Mouse (Mus musculus): Measurements from ENCODE around the gene 1700019A02Rik. TPM values are rescaled to one million over a fixed set of nuclear protein-coding genes. Genes with fewer than 3 reads are reported as not detected.

1700019A02Rik gene
- polyA plus RNA-seq, 1 experiment from 2014 or later, result 0.30 TPM

- Histone ChIP-seq H3K36me3 (ENCODE audit: control insufficient read depth, insufficient read depth, low read length) (no peaks in the 10 kb centered on the region), H3K4me3 (ENCODE audit: low read depth, low read length) (no peak overlapping the region), H3K27ac (ENCODE audit: low read depth, low read length) (no peak overlapping the region), H3K4me1 (ENCODE audit: control insufficient read depth, insufficient read depth, low read length) (no peaks in the 10 kb centered on the region), H3K27me3 (ENCODE audit: control insufficient read depth, insufficient read depth, low read length) (no peaks in the 10 kb centered on the region), H3K4me2 (no peak overlapping the region), H3K9ac (ENCODE audit: low read length) (no peak overlapping the region), H3K9me3 (ENCODE audit: control insufficient read depth, low read length) (no peaks in the 10 kb centered on the region)
- DNase-seq (ENCODE audit: low spot score, missing footprints) (no peak), ATAC-seq (ENCODE audit: low FRiP score) (no peak)
- WGBS, result 76% methylated on average over 3 of the region's 3 CpGs
Observed at GRCm38 (mm10) chr1:53189620-53190019, 2.2 kb upstream of the 1700019A02Rik start.

GRCm38 (mm10) chr1:53186301-53186700 lies 1.1 kb downstream of the 1700019A02Rik start:
- no peaks in the 10 kb centered on the region for H3K36me3 ChIP-seq (ENCODE audit: control insufficient read depth, insufficient read depth, low read length)
- no peak overlapping the region for H3K9ac ChIP-seq (ENCODE audit: low read length)
- no peak overlapping the region for H3K4me2 ChIP-seq
- no peaks in the 10 kb centered on the region for H3K27me3 ChIP-seq (ENCODE audit: control insufficient read depth, insufficient read depth, low read length)
- no peaks in the 10 kb centered on the region for H3K9me3 ChIP-seq (ENCODE audit: control insufficient read depth, low read length)
- ATAC-seq (ENCODE audit: low FRiP score), result no peak
- DNase-seq (ENCODE audit: low spot score, missing footprints), result no peak
- H3K4me3 ChIP-seq (ENCODE audit: low read depth, low read length), result no peak overlapping the region
- no peaks in the 10 kb centered on the region for H3K4me1 ChIP-seq (ENCODE audit: control insufficient read depth, insufficient read depth, low read length)
- H3K27ac ChIP-seq (ENCODE audit: low read depth, low read length), result no peak overlapping the region
- WGBS, result 88% methylated on average over 3 of the region's 3 CpGs

GRCm38 (mm10) chr1:53157715-53158114 lies 29.7 kb downstream of the 1700019A02Rik start:
- H3K27ac ChIP-seq (ENCODE audit: low read depth, low read length), result no peak overlapping the region
- no peaks in the 10 kb centered on the region for H3K9me3 ChIP-seq (ENCODE audit: control insufficient read depth, low read length)
- WGBS, result 81% methylated on average over 6 of the region's 6 CpGs
- H3K4me2 ChIP-seq, result no peak overlapping the region
- DNase-seq (ENCODE audit: low spot score, missing footprints) (no peak), ATAC-seq (ENCODE audit: low FRiP score) (no peak)
- H3K4me1 ChIP-seq (ENCODE audit: control insufficient read depth, insufficient read depth, low read length), result no peaks in the 10 kb centered on the region
- H3K4me3 ChIP-seq (ENCODE audit: low read depth, low read length), result no peak overlapping the region
- no peaks in the 10 kb centered on the region for H3K27me3 ChIP-seq (ENCODE audit: control insufficient read depth, insufficient read depth, low read length)
- no peak overlapping the region for H3K9ac ChIP-seq (ENCODE audit: low read length)
- no peaks in the 10 kb centered on the region for H3K36me3 ChIP-seq (ENCODE audit: control insufficient read depth, insufficient read depth, low read length)

GRCm38 (mm10) chr1:53123066-53123465 lies 64.4 kb downstream of the 1700019A02Rik start:
- H3K27me3 ChIP-seq (ENCODE audit: control insufficient read depth, insufficient read depth, low read length), result no peaks in the 10 kb centered on the region

DNA sequence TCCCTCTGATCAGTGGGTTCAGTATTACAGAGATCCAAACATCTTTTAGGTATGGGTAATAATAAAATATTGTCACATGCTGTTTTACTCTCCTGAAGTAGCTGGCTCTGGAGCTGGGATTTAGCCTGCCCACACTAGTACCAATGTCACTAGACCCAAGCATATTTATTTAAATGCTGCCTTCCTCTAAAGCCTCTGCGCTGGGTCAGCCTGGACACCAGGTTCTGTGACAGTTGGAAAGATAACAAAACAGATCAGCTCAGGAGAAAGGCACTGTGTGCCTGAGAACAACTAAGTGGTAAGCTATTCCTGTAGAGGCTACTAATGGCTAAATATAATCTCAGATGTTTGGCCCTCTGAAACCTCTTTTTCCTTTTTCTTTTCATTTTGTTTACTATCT lies 76.9 kb downstream of the 1700019A02Rik start:
- no peaks in the 10 kb centered on the region for H3K27me3 ChIP-seq (ENCODE audit: control insufficient read depth, insufficient read depth, low read length)
- no peak overlapping the region for H3K9ac ChIP-seq (ENCODE audit: low read length)
- ATAC-seq (ENCODE audit: low FRiP score), result no peak
- H3K36me3 ChIP-seq (ENCODE audit: control insufficient read depth, insufficient read depth, low read length), result no peaks in the 10 kb centered on the region
- H3K9me3 ChIP-seq (ENCODE audit: control insufficient read depth, low read length), result no peaks in the 10 kb centered on the region
- no peak for DNase-seq (ENCODE audit: low spot score, missing footprints)
- WGBS, result 87% methylated on average over 1 of the region's 1 CpGs
- no peaks in the 10 kb centered on the region for H3K4me1 ChIP-seq (ENCODE audit: control insufficient read depth, insufficient read depth, low read length)
- no peak overlapping the region for H3K27ac ChIP-seq (ENCODE audit: low read depth, low read length)
- no peak overlapping the region for H3K4me2 ChIP-seq
- no peak overlapping the region for H3K4me3 ChIP-seq (ENCODE audit: low read depth, low read length)

More at GRCm38 (mm10) chr1:53123066-53123465, 64.4 kb downstream of the 1700019A02Rik start:
- Histone ChIP-seq H3K36me3 (ENCODE audit: control insufficient read depth, insufficient read depth, low read length) (no peaks in the 10 kb centered on the region), H3K27ac (ENCODE audit: low read depth, low read length) (no peak overlapping the region), H3K9me3 (ENCODE audit: control insufficient read depth, low read length) (no peaks in the 10 kb centered on the region), H3K9ac (ENCODE audit: low read length) (no peak overlapping the region), H3K4me3 (ENCODE audit: low read depth, low read length) (no peak overlapping the region), H3K4me1 (ENCODE audit: control insufficient read depth, insufficient read depth, low read length) (no peaks in the 10 kb centered on the region), H3K4me2 (no peak overlapping the region)
- ATAC-seq (ENCODE audit: low FRiP score) (no peak), DNase-seq (ENCODE audit: low spot score, missing footprints) (no peak)
- 75% methylated on average over 2 of the region's 2 CpGs for WGBS

Other genes with a start within 250 kb of the 1700019A02Rik start
- 2.5 and 3.3 TPM in 2 replicates for gene 1700019D03Rik, start 167.5 kb downstream of the 1700019A02Rik start, polyA plus RNA-seq (2014; fragmentation: Nextera tagmentation; extraction: Ambion mirVana)
- 0.15 TPM in 1 of 2 replicates, not detected in the other for gene Mstn, start 126.0 kb downstream of the 1700019A02Rik start, polyA plus RNA-seq (2014; fragmentation: Nextera tagmentation; extraction: Ambion mirVana)
- 22.5 and 25.6 TPM in 2 replicates for gene Pms1, start 109.4 kb upstream of the 1700019A02Rik start, polyA plus RNA-seq (2014; fragmentation: Nextera tagmentation; extraction: Ambion mirVana)
- gene Ormdl1, start 109.5 kb upstream of the 1700019A02Rik start, polyA plus RNA-seq (2014; fragmentation: Nextera tagmentation; extraction: Ambion mirVana), result 104 and 111 TPM in 2 replicates
- not detected in 2 replicates for gene Gm28778, start 109.5 kb upstream of the 1700019A02Rik start, polyA plus RNA-seq (2014; fragmentation: Nextera tagmentation; extraction: Ambion mirVana)
- 33.6 and 35.7 TPM in 2 replicates for gene Osgepl1, start 126.0 kb upstream of the 1700019A02Rik start, polyA plus RNA-seq (2014; fragmentation: Nextera tagmentation; extraction: Ambion mirVana)
- 5.9 TPM in 1 of 2 replicates, not detected in the other for gene Asdurf, start 165.0 kb upstream of the 1700019A02Rik start, polyA plus RNA-seq (2014; fragmentation: Nextera tagmentation; extraction: Ambion mirVana)
- gene Gm28551, start 165.0 kb upstream of the 1700019A02Rik start, polyA plus RNA-seq (2014; fragmentation: Nextera tagmentation; extraction: Ambion mirVana), result 0.82 and 2.0 TPM in 2 replicates
- 107 and 127 TPM in 2 replicates for gene Asnsd1, start 165.1 kb upstream of the 1700019A02Rik start, polyA plus RNA-seq (2014; fragmentation: Nextera tagmentation; extraction: Ambion mirVana)

Data from midbrain, embryonic 11.5 days (tissue).